Mouse (Mus musculus) lung, postnatal 0 days (tissue): Measurements from ENCODE around the gene Gna12. TPM values are rescaled to one million over a fixed set of nuclear protein-coding genes. Genes with fewer than 3 reads are reported as not detected.

Source experiments
- ATAC-seq: fragments of 200-750 bp; cut with Nextera tagmentation; 2 replicates; pipeline ENCODE4 v1.8.0; 2017; ENCODE audit warnings: moderate library complexity
- DNase-seq: peaks from one replicate; pipeline ENCODE4 v3.0.0-alpha.2; 2016; ENCODE audit warnings: low spot score
- H3K27ac ChIP-seq: fragments of 300-500 bp; sonication (generic); 2 replicates; pipeline ENCODE4 v1.5.1; 2014; ENCODE audit warnings: antibody characterized with exemption, mild to moderate bottlenecking, low read length, mixed read lengths
- H3K27me3 ChIP-seq: fragments of 300-500 bp; sonication (generic); replicated peaks from 2 replicates; pipeline ENCODE4 v1.6.1; 2014; ENCODE audit warnings: low read length, mixed read lengths; ENCODE audit not compliant: insufficient read depth
- H3K36me3 ChIP-seq: fragments of 300-500 bp; sonication (generic); 2 replicates; pipeline ENCODE4 v1.6.1; 2014; ENCODE audit warnings: low read length, mixed read lengths; ENCODE audit not compliant: insufficient read depth
- H3K4me1 ChIP-seq: fragments of 300-500 bp; sonication (generic); 2 replicates; pipeline ENCODE4 v1.6.1; 2014; ENCODE audit warnings: antibody characterized with exemption, low read depth, low read length, mixed read lengths; ENCODE audit not compliant: insufficient read depth
- H3K4me2 ChIP-seq: fragments of 300-500 bp; sonication (generic); replicated peaks from 2 replicates; pipeline ENCODE4 v1.6.1; 2014; ENCODE audit warnings: low read depth, mild to moderate bottlenecking, low read length, moderate library complexity, mixed read lengths
- H3K4me3 ChIP-seq: fragments of 300-500 bp; sonication (generic); 2 replicates; pipeline ENCODE4 v1.5.1; 2014; ENCODE audit warnings: low read depth, low read length
- H3K9ac ChIP-seq: fragments of 300-500 bp; sonication (generic); replicated peaks from 2 replicates; pipeline ENCODE4 v1.6.1; 2014; ENCODE audit warnings: low read depth, mild to moderate bottlenecking
- H3K9me3 ChIP-seq: fragments of 300-500 bp; sonication (generic); 2 replicates; pipeline ENCODE4 v1.6.1; 2016; ENCODE audit warnings: low read length, mixed read lengths
- CTCF ChIP-seq: IDR thresholded peaks from 2 replicates; pipeline ENCODE4 v1.5.1; 2016; ENCODE audit warnings: antibody characterized with exemption, mild to moderate bottlenecking
- EP300 ChIP-seq: IDR thresholded peaks from 2 replicates; pipeline ENCODE4 v1.6.1; 2016; ENCODE audit warnings: antibody characterized with exemption, mild to moderate bottlenecking, control low read depth
- WGBS: fragments of 180-500 bp; shearing (Covaris S2); extraction: QIAGEN DNeasy Blood & Tissue Kit; methylation state at CpG from one replicate; pipeline ENCODE4 v1.1.7; 2014; 5-methylcytosine and 5-hydroxymethylcytosine counted together
- polyA plus RNA-seq: library from polyadenylated mRNA; unstranded; fragments of >200 nt; fragmentation: Nextera tagmentation; extraction: Ambion mirVana; gene quantifications from 2 replicates; pipeline ENCODE4 v1.2.1, GENCODE M21; 2015

Gene Gna12
- polyA plus RNA-seq, 1 experiment from 2014 or later: 25.4 TPM

- 80% methylated on average over 4 of the region's 4 CpGs for WGBS
- no peak overlapping the region; the same call in 1 of the 2 replicates for H3K27ac ChIP-seq
These were observed 63.7 kb downstream of the Gna12 start for GRCm38 (mm10) chr5:140766566-140766965.

DNA sequence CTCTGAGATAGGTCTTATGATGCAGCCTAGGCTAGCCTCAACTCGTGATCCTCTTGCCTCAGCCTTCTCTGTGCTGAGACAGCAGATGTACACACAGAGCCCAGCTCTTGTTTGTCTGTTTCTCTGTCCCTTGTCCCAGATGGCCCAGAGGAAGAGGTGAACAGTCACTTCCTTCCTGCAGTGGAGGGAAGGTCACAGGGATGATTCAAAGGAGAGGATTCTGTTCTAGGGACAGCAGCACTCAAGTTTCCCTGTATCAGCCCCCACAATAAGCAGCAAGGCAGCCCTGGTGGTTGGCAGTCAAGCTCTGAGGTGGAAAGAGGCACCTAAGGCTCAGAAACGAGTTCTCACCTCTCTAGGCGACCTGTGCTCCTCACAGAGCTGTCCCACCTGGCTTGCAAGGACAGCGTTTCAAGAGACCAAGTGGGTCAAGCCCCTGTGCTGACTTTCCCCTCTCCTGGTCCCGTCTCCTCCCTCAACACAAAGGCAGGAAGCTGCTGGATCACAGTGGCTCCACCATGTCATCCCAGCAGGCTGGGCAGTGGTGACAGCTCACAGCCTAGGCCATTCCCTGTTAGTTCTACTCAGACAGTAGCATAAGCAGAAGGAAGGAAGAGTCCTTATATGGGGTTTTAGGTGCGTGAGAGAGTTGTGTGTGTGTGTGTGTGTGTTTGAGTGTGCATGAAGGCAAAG is 65.2 kb downstream of the Gna12 start:
- WGBS: 52% methylated on average over 6 of the region's 6 CpGs
- no peak overlapping the region for H3K4me3 ChIP-seq
- no peak overlapping the region for H3K9ac ChIP-seq
- H3K36me3 ChIP-seq: peaks cover 11% of the 10 kb centered on the region
- no peaks in the 10 kb centered on the region for H3K9me3 ChIP-seq
- peak overlapping the region; percentile 76 for H3K27ac ChIP-seq
- no peak for TF ChIP-seq CTCF
- peak; percentile 46; the same call in 1 of the 2 replicates for TF ChIP-seq EP300
- no peak overlapping the region for H3K4me2 ChIP-seq
- H3K4me1 ChIP-seq: peaks cover 9% of the 10 kb centered on the region; the same call in 1 of the 2 replicates
- DNase-seq: peak; percentile 61
- peak; percentile 70 for ATAC-seq
- no peaks in the 10 kb centered on the region for H3K27me3 ChIP-seq

More at GRCm38 (mm10) chr5:140766566-140766965, 63.7 kb downstream of the Gna12 start:
- H3K4me2 ChIP-seq: no peak overlapping the region
- no peaks in the 10 kb centered on the region for H3K9me3 ChIP-seq
- H3K4me3 ChIP-seq: no peak overlapping the region
- H3K36me3 ChIP-seq: no peaks in the 10 kb centered on the region; the same call in 1 of the 2 replicates
- no peaks in the 10 kb centered on the region for H3K27me3 ChIP-seq
- DNase-seq (no peak), ATAC-seq (no peak)
- no peak for TF ChIP-seq CTCF
- TF ChIP-seq EP300: no peak
- H3K9ac ChIP-seq: no peak overlapping the region
- H3K4me1 ChIP-seq: peaks cover 9% of the 10 kb centered on the region; the same call in 1 of the 2 replicates

DNA sequence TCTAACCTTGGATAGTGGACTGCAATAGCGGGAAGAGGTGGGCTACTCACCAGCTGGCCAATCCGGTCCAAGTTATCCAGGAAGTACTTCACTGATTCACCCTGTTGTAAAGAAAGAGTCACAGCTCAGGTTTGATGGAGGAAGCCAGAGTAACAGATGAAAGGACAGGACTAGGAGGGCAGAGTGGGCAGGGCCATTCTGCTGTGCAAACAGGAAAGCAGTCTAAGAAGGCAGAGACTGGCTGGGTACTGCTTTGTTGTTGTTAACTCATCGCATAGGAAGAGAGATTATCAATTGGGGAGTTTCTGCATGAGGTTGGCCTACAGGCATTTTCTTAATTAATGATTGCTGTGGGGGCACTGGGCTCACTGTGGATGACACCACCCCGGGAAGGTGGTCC is 67.7 kb downstream of the Gna12 start:
- ATAC-seq (no peak), DNase-seq (no peak)
- Histone ChIP-seq H3K27me3 (no peaks in the 10 kb centered on the region), H3K4me1 (no peaks in the 10 kb centered on the region; the same call in 1 of the 2 replicates), H3K9me3 (no peaks in the 10 kb centered on the region), H3K9ac (no peak overlapping the region), H3K4me2 (no peak overlapping the region), H3K4me3 (no peak overlapping the region), H3K27ac (peak overlapping the region; percentile 26; the same call in 1 of the 2 replicates), H3K36me3 (peaks cover 26% of the 10 kb centered on the region)
- no peak for TF ChIP-seq CTCF
- TF ChIP-seq EP300: no peak
- WGBS: 70% methylated on average over 4 of the region's 4 CpGs

DNA sequence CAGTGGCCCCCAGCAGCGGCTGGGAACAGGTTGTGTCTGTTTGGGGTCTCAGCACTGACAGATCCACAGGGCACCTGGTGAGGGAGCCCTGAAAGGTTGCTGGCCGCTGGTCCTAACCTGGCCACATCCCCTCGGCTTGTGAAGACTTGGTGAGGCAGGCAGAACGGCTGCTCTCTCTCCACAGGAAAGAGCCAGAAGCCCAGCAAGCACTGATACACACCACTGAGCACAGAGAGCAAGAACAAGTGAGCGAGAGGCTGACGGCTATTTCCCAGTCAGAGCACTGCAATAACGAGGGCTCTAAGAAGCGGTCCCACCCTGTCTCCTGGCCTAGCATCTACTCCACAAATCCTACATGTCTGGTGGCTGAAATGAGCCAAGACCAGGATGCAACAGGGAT is 71.4 kb downstream of the Gna12 start:
- no peak for DNase-seq
- Histone ChIP-seq H3K4me1 (no peaks in the 10 kb centered on the region; the same call in 1 of the 2 replicates), H3K4me2 (no peak overlapping the region), H3K9ac (no peak overlapping the region), H3K9me3 (no peaks in the 10 kb centered on the region), H3K27ac (no peak overlapping the region), H3K36me3 (peaks cover 26% of the 10 kb centered on the region), H3K27me3 (no peaks in the 10 kb centered on the region), H3K4me3 (no peak overlapping the region)
- no peak for ATAC-seq
- TF ChIP-seq CTCF (no peak), EP300 (no peak)
- 82% methylated on average over 8 of the region's 8 CpGs for WGBS

DNA sequence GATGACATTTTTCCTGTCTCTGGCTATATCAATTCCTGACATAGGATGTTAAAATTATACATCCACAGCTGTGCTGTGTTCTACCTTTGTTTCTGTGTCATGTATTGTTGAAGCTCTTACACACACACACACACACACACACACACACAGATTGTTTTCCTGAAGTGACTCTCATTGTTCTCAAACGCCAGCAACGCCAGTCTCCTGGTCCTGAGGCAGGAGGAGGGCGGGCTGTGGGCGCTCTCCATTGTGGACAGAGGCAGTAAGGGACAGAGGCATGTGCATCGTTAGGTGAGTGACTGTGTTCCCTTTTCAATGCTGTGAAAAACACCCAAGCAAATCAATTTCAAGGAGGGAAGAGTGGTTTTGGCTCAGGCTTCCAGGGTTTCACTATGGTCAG is 77.0 kb downstream of the Gna12 start:
- Histone ChIP-seq H3K4me1 (no peaks in the 10 kb centered on the region), H3K4me3 (no peak overlapping the region), H3K4me2 (no peak overlapping the region), H3K27me3 (no peaks in the 10 kb centered on the region), H3K36me3 (no peaks in the 10 kb centered on the region), H3K9ac (no peak overlapping the region), H3K27ac (no peak overlapping the region), H3K9me3 (no peaks in the 10 kb centered on the region)
- 65% methylated on average over 5 of the region's 5 CpGs for WGBS
- TF ChIP-seq CTCF (no peak), EP300 (peak; percentile 24; the same call in 1 of the 2 replicates)
- DNase-seq (peak; percentile 27), ATAC-seq (peak; percentile 37)

- Histone ChIP-seq H3K4me1 (no peaks in the 10 kb centered on the region), H3K9me3 (no peaks in the 10 kb centered on the region), H3K36me3 (no peaks in the 10 kb centered on the region), H3K27ac (no peak overlapping the region), H3K4me2 (no peak overlapping the region), H3K9ac (no peak overlapping the region), H3K4me3 (no peak overlapping the region), H3K27me3 (no peaks in the 10 kb centered on the region)
- DNase-seq: no peak
- WGBS: 98% methylated on average over 3 of the region's 3 CpGs
- ATAC-seq: no peak
- TF ChIP-seq EP300: no peak
- peak; percentile 55 for TF ChIP-seq CTCF
These were observed 77.6 kb downstream of the Gna12 start for GRCm38 (mm10) chr5:140752639-140753038.
